In the genomic region with DNA sequence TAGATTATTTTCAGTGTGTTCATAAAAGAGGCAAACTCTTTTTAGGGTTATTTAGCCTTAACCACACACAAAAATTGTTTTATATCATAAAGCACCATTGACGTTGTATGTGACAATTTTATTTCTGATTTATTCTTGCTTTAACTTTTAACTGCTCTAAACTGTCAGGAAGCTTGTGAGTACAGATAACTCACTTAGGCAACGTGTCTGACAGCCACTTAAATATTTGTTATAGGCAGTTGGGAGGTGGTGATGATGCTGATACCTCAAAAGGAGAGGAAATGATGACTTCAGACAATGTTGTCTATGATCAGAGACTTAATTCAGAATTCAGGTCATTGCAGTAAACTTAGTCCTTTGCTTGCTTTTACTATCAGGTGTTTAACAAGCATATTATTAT, we compare ENCODE assay signal across 35 mouse cellular contexts.
"Had no signal": no experiment of that assay in that cellular context is flagged by ENCODE, and none has a peak within 500 bp of the region (broad histone marks: within the 10 kb centered on the region; RNA-seq: fewer than 3 reads in every experiment).

No protein-coding gene starts in this region.

- H3K9me3 ChIP-seq: heart, embryonic 10.5 days; heart, embryonic 12.5 days; heart, embryonic 13.5 days; heart, embryonic 15.5 days; hindbrain, embryonic 10.5 days; hindbrain, embryonic 12.5 days; hindbrain, embryonic 13.5 days; hindbrain, embryonic 15.5 days; intestine, embryonic 15.5 days; kidney, embryonic 15.5 days had no signal

- H3K4me2 ChIP-seq: heart, embryonic 12.5 days; heart, embryonic 13.5 days; heart, embryonic 15.5 days; hindbrain, embryonic 12.5 days; hindbrain, embryonic 13.5 days; hindbrain, embryonic 14.5 days; hindbrain, embryonic 15.5 days; intestine, embryonic 15.5 days; kidney, embryonic 15.5 days had no signal

- H3K36me3 ChIP-seq: heart, embryonic 10.5 days; heart, embryonic 12.5 days; heart, embryonic 13.5 days; heart, embryonic 15.5 days; hindbrain, embryonic 10.5 days; hindbrain, embryonic 12.5 days; hindbrain, embryonic 13.5 days; hindbrain, embryonic 15.5 days; intestine, embryonic 15.5 days; kidney, embryonic 15.5 days had no signal

- ATAC-seq: hindbrain, embryonic 16.5 days; hindbrain, postnatal 0 days; inflammation-experienced regulatory T-cells, adult 6 months; intestine, embryonic 15.5 days; intestine, embryonic 16.5 days; intestine, postnatal 0 days had no signal

- H3K9ac ChIP-seq: heart, embryonic 12.5 days; heart, embryonic 13.5 days; heart, embryonic 15.5 days; hindbrain, embryonic 12.5 days; hindbrain, embryonic 13.5 days; hindbrain, embryonic 14.5 days; hindbrain, embryonic 15.5 days; intestine, embryonic 15.5 days; kidney, embryonic 15.5 days had no signal

- H3K4me1 ChIP-seq: heart, embryonic 10.5 days; heart, embryonic 12.5 days; heart, embryonic 13.5 days; heart, embryonic 15.5 days; hindbrain, embryonic 10.5 days; hindbrain, embryonic 12.5 days; hindbrain, embryonic 13.5 days; hindbrain, embryonic 15.5 days; intestine, embryonic 15.5 days; kidney, embryonic 15.5 days had no signal

- DNase-seq: heart, postnatal 10 days; heart, postnatal 14 days; heart, postnatal 36 days; heart, postnatal 4 days; kidney, adult 11 months; kidney, adult 18-20 months; kidney, adult 2 months; kidney, adult 8-10 months; kidney, adult 9 months; kidney, postnatal 10 days; kidney, postnatal 14 days; kidney, postnatal 25 days; kidney, postnatal 36 days; kidney, postnatal 4 days; layer of hippocampus, adult 9-11 months; layer of hippocampus, postnatal 36 days had no signal

- H3K27me3 ChIP-seq: heart, embryonic 12.5 days; heart, embryonic 13.5 days; heart, embryonic 15.5 days; hindbrain, embryonic 12.5 days; hindbrain, embryonic 13.5 days; hindbrain, embryonic 15.5 days; intestine, embryonic 15.5 days; kidney, embryonic 15.5 days had no signal

- H3K4me3 ChIP-seq: heart, embryonic 10.5 days; heart, embryonic 12.5 days; heart, embryonic 13.5 days; heart, embryonic 15.5 days; hindbrain, embryonic 10.5 days; hindbrain, embryonic 12.5 days; hindbrain, embryonic 13.5 days; hindbrain, embryonic 15.5 days; intestine, embryonic 15.5 days; kidney, embryonic 15.5 days; layer of hippocampus, adult 2 months; left cerebral cortex, adult 2 months had no signal

- H3K27ac ChIP-seq: heart, embryonic 10.5 days; heart, embryonic 13.5 days; heart, embryonic 15.5 days; hindbrain, embryonic 10.5 days; hindbrain, embryonic 12.5 days; hindbrain, embryonic 13.5 days; hindbrain, embryonic 14.5 days; hindbrain, embryonic 15.5 days; hindbrain, postnatal 0 days; intestine, embryonic 15.5 days; kidney, embryonic 15.5 days; kidney, postnatal 0 days; layer of hippocampus, adult 2 months; left cerebral cortex, adult 2 months had no signal
